Mouse (Mus musculus): ENCODE data around the gene Cidec.
A peak's percentile ranks its signal among the peaks of the same experiment; 100 is the strongest.

Gene Cidec

GRCm38 (mm10) chr6:113410001-113410400 lies 25.6 kb downstream of the Cidec start:
- DNase-seq (ENCODE audit: low spot score in 2 of 2), result no peak

DNA sequence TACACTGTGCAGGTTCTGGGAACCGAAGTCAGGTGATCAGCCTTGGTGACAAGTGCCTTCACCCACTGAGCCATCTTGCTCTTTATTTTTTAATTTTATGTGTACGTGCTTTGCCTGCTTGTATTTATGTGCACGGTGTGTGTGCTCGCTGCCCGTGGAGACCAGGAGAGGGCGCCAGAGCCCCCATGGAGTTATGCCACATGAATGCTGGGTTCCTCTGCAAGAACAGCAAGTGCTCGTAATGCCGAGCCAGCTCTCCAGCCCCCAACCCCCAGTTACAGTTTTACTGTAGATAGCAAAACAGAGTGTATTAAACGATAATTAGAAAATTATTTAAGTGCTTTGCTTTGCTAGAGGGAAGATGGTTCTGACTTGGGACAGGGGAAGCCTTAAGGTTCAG lies 28.9 kb downstream of the Cidec start:
- peak in 1 of 2 experiments; percentile 47 for DNase-seq (ENCODE audit: low spot score in 2 of 2)

GRCm38 (mm10) chr6:113405483-113405882 lies 30.1 kb downstream of the Cidec start:
- DNase-seq (ENCODE audit: low spot score in 2 of 2), result no peak

DNA sequence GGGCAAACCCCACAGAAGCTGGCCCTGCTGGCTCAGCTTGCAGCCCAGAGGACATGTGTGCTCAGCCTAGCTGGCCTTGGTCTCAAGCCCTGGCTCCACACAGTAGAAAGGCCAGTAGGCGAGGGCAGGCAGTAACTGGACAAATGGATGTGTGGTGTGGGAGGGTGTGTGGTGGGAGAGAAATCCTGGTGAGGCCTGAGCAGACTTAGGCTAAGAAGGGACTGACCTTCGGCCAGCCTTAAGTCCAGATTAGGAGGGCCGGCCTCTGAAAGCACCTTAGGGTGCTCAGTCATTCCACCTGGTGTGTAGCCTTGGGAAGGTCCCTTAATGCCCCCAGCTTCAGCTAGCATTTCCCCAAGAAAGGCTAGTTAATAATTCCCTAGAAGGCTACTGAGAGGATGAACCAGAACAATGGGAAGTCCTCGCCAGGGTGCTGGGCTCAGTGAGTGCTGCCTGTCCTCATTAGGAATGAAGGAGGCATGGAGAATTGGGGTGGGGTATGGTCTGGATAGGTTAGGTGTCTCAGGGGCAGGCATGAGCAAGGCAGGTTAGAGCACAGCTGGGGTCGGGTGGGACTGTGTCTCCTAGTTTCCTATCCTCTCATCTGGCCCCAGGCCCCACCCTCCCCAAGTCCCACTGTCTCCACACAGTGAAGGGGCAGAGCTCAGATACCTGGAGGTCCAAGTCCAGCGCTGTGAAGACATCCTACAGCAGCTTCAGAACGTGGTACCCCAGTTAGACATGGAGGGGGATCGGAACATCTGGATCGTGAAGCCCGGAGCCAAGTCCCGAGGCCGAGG lies 30.7 kb downstream of the Cidec start:
- DNase-seq (ENCODE audit: low spot score in 2 of 2), result no peak

DNA sequence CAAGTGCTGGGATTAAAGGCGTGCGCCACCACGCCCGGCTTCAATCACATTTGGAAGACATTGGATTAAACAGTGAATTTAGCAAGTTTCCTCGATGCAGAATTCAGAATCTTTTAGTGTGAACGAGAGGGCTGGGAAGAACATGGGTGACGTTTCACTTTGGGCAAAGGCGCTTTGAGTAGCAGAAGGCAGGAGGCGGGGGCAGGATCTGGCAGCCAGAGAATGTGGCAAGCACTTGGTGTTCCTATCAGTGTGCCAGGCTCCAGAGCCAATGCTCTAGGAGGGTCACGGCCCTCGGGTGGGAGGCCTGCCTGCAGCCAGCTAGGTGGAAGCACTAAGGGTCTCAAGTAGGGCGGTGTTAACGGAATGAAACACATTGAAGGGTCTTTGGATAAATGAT lies 33.5 kb downstream of the Cidec start:
- no peak for DNase-seq (ENCODE audit: low spot score in 2 of 2)

DNA sequence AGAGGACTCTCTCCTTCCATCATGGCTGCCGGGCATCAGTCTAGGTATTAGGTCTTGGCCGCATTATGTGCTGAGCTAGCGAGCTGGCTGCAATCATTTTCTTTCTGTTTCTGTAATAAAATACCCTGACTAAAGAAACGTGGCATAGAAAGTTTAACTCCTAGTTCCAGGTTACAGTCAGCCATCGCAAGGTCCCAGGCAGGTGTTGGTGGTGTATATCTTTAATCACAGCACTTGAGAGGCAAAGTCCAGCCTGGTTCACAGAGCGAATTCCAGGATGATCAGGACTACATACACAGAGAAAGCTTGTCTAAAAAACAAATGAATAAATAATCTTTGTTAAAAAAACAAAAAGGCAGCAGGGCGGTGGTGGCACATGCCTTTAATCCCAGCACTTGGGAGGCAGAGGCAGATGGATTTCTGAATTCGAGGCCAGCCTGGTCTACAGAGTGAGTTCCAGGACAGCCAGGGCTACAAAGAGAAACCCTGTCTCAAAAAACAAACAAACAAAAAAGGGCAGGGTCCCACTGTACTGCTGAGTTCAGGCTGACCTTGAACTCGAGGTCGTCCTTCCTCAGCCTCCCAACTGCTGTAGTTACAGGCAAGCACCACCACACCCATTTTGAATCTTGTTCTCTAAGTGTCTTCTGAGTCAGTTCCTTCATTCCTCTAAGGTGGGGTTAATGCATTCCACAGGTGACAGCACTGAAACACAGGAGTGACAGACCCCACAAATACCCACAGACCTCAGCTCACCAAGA lies 39.1 kb downstream of the Cidec start:
- no peak for DNase-seq (ENCODE audit: low spot score in 2 of 2)

GRCm38 (mm10) chr6:113395501-113395900 lies 40.1 kb downstream of the Cidec start:
- no peak for DNase-seq (ENCODE audit: low spot score in 2 of 2)

GRCm38 (mm10) chr6:113394811-113395210 lies 40.7 kb downstream of the Cidec start:
- DNase-seq (ENCODE audit: low spot score in 2 of 2), result no peak

DNA sequence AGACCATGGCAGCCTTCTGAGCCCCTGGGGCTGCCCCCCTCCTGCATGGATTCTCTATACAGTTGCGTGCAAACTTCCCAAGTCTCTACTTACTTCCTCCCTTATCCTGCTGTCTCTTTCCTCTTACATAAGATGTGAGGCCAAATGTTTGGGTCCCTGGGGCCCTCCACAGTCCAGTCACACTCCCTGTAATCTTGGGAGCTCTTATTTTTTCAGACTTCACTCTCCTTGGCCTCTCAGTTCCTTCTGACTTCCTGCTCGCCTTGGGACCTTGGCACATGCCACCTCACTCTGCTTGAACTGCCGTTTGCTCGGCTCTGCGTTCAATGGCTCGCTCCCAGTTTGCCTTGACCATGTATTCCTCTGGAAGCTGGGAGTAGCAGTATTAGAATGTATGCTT lies 41.6 kb downstream of the Cidec start:
- DNase-seq (ENCODE audit: low spot score in 2 of 2), result no peak

- DNase-seq (ENCODE audit: low spot score in 2 of 2), result peak in 1 of 2 experiments; percentile 27
Observed at GRCm38 (mm10) chr6:113392387-113393071, 43.0 kb downstream of the Cidec start.

DNA sequence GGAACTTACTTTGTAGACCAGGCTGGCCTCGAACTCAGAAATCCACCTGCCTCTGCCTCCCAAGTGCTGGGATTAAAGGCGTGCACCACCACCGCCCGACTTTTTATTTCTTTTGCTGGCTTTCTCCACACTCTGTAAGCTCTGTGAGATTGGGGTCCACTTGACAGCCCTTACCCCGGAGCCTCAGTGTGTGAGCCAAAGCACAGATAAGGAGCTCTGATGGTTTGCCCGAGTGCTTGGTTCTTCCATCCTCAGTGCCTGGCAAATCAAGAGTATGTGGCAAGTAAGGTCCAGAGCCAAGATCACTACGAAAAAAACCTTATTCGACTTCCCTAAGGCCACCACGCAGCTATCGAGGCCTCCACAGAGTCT lies 43.6 kb downstream of the Cidec start:
- DNase-seq (ENCODE audit: low spot score in 2 of 2), result no peak

GRCm38 (mm10) chr6:113390715-113391114 lies 44.8 kb downstream of the Cidec start:
- DNase-seq (ENCODE audit: low spot score in 2 of 2), result no peak

DNA sequence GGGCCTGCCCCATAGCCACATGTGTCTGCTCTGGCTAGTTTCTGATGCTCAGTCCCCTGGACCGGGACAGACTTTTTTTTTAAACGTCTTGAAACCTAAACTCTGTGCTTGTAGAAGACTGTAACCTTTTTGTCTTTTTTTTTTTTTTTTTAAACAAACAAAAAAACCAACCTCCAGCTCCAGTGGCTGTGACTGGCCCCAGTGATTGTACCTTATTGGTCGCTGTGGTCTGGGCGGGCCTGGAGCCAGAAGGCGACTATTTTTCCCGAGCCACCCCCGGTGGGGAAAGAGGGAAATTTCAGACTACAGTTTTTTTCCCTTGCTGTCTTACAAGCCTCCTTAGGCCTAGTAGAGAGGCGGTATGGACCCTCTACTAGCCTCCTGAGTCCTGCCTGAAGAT lies 46.6 kb downstream of the Cidec start, which contains the start of gene Ttll3:
Gene Ttll3 (plus strand): TSS at position 301 of the 400 bp plus-strand sequence.
- no peak for DNase-seq (ENCODE audit: low spot score in 2 of 2)

DNA sequence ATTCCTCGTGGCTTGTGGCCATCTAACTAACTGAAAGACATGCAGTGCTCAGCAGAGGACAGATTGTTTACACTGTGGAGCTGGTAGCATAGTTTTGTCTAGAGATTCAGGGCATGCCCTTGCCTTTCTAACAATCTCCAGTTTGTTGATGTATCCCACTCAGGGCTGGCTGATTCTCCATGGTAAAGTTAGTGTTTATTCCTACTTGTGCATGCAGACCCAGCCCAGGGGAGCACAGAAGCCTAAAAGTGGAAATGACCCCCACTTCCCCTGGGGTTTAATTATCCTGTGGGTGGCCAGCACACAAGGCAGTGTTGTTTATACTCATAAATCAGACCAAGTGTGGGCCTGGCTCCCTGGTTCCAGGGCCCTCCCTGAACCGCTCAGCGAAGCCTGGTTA lies 49.5 kb downstream of the Cidec start:
- no peak for DNase-seq (ENCODE audit: low spot score in 2 of 2)

- no peak for DNase-seq (ENCODE audit: low spot score in 2 of 2)
Observed at GRCm38 (mm10) chr6:113385160-113385714, 50.3 kb downstream of the Cidec start.

DNA sequence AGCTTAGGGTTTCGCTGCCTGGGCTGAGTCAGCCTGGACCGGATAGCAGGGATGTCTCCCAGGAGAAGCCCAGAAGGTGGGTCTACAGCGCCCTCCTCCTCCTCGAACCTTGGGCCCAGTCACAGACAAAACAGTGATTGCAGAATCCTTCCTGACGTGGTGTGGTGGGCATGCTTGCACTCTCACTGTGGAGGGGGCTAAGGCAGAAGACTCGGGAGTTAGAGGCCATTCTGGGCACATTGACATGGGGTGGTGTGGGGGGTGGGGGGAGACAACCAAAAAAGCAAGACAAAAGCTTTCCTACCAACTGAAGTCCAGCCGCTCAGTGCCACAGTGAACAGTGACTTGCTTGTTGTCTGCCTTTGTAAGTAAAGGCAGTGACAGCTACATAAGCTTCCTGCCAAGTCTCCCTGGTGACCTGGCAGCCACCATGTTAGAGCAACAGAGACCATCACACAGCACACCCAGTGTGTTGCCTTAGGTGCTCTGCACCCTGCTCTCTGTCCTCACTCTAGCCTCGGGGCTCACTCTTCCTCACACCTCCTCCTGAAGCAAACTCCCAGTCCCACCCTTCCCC lies 51.1 kb downstream of the Cidec start:
- DNase-seq (ENCODE audit: low spot score in 2 of 2), result no peak

DNA sequence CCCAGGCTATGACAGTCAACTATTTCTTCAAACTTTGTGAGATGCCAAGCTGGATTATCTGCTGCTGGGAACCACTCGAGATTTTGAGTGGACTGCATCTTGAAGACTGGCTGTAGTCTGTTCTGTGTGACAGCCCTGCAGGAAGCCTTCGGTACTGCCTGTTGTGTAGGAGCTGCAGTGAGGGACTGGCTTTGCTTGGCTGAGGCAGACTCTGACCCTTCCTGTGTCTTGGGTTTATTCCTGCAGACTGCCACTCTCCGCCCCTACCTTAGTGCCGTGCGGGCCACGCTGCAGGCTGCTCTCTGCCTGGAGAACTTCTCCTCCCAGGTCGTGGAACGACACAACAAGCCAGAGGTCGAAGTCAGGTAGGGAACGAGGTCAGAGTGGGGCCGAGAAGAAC lies 55.1 kb downstream of the Cidec start:
- DNase-seq (ENCODE audit: low spot score in 2 of 2), result no peak

DNA sequence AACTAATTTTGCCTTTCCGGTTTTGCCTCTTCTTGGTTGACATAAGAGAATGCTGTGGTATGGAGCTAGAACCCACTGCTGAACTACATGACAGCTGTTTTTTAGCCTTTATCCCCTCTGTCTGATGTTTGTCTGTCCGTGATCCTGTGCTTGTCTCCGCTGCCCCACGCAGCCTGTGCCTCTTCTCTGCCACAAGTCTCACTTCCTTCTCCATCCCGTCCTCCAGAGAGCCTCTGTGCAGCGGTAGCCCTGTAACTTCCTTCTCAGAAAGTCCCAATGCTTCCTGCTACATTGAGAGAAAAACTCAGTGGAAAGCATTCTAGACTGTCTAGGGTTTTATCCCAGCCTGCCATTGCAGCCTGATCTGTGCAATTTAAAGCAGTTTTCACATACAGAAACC lies 56.3 kb downstream of the Cidec start:
- peak in 1 of 2 experiments; percentile 16 for DNase-seq (ENCODE audit: low spot score in 2 of 2)

- DNase-seq (ENCODE audit: low spot score in 2 of 2), result peak; percentile 92 to 94
Observed at GRCm38 (mm10) chr6:113377496-113378385, 57.8 kb downstream of the Cidec start, which contains the start of the genes Tada3 and Arpc4. TSS of gene Tada3 (minus strand) at chr6:113377883. TSS of gene Arpc4 (plus strand) at chr6:113378115.

- DNase-seq (ENCODE audit: low spot score in 2 of 2), result no peak
Observed at GRCm38 (mm10) chr6:113377172-113377495, 58.4 kb downstream of the Cidec start.
